Mouse (Mus musculus) CD8-positive naive resting alpha-beta T cell, adult 2 months (primary cell): Measurements from ENCODE around the gene Sap30.

Experiments used
- DNase-seq, 2 experiments: peaks; one replicate each; pipeline ENCODE4 v3.0.0; 2022; ENCODE audit warnings: low read depth in 2 of 2, low spot score in 2 of 2

Gene Sap30

GRCm38 (mm10) chr8:57441556-57441955 is 46.1 kb downstream of the Sap30 start:
- DNase-seq: no peak

- no peak for DNase-seq
Observed at GRCm38 (mm10) chr8:57441131-57441530, 46.5 kb downstream of the Sap30 start.

GRCm38 (mm10) chr8:57436437-57436796 is 51.2 kb downstream of the Sap30 start:
- DNase-seq: no peak

- no peak for DNase-seq
Observed at GRCm38 (mm10) chr8:57435768-57436436, 51.8 kb downstream of the Sap30 start.

- no peak for DNase-seq
Observed at GRCm38 (mm10) chr8:57432802-57433201, 54.9 kb downstream of the Sap30 start.
